Mouse (Mus musculus) embryonic fibroblast, embryonic 13.5 days (primary cell): ENCODE results near the gene Tmpo.

Experiments
- CTCF ChIP-seq: IDR thresholded peaks from 2 replicates; pipeline ENCODE4 v1.5.1; 2011; ENCODE audit warnings: mild to moderate bottlenecking, control low read depth, low read length, moderate library complexity, borderline replicate concordance; ENCODE audit not compliant: insufficient read depth
- POLR2A ChIP-seq: IDR thresholded peaks from 2 replicates; pipeline ENCODE4 v1.6.1; 2011; ENCODE audit warnings: low read depth, mild to moderate bottlenecking, control low read depth, low read length, moderate library complexity

- TF ChIP-seq CTCF (no peak), POLR2A (no peak)
These were observed 41.9 kb downstream of the Tmpo start for GRCm38 (mm10) chr10:91139148-91139766.
